Mouse (Mus musculus) lung, postnatal 14 days (tissue): ENCODE data around the gene A130010J15Rik.
A peak's percentile ranks its signal among the peaks of the same experiment; 100 is the strongest.

Source experiments
- DNase-seq: peaks from one replicate; pipeline ENCODE4 v3.0.0; 2021

A130010J15Rik gene

GRCm38 (mm10) chr1:193201383-193201778 is 33.5 kb downstream of the A130010J15Rik start, which contains the start of gene Traf3ip3:
Gene Traf3ip3, minus strand, starts transcription at chr1:193201703.
- DNase-seq = peak; percentile 28

- no peak for DNase-seq
These were observed 36.0 kb downstream of the A130010J15Rik start for GRCm38 (mm10) chr1:193203821-193204220.

- no peak for DNase-seq
These were observed 37.6 kb downstream of the A130010J15Rik start for GRCm38 (mm10) chr1:193205431-193205830.

GRCm38 (mm10) chr1:193207503-193207902 is 39.7 kb downstream of the A130010J15Rik start, which contains the start of gene Lamb3:
Gene Lamb3, plus strand, starts transcription at chr1:193207699.
- DNase-seq = no peak

GRCm38 (mm10) chr1:193208178-193208577 is 40.3 kb downstream of the A130010J15Rik start:
- peak; percentile 66 for DNase-seq

- no peak for DNase-seq
These were observed 43.5 kb downstream of the A130010J15Rik start for GRCm38 (mm10) chr1:193211371-193211770.

GRCm38 (mm10) chr1:193214053-193214452 is 46.2 kb downstream of the A130010J15Rik start:
- peak; percentile 36 for DNase-seq

GRCm38 (mm10) chr1:193216000-193216399 is 48.2 kb downstream of the A130010J15Rik start:
- DNase-seq = no peak

GRCm38 (mm10) chr1:193220408-193220807 is 52.6 kb downstream of the A130010J15Rik start:
- no peak for DNase-seq

- DNase-seq = no peak
These were observed 57.7 kb downstream of the A130010J15Rik start for GRCm38 (mm10) chr1:193225531-193225930.

GRCm38 (mm10) chr1:193226114-193226513 is 58.3 kb downstream of the A130010J15Rik start:
- DNase-seq = no peak

GRCm38 (mm10) chr1:193226724-193227522 is 59.1 kb downstream of the A130010J15Rik start:
- DNase-seq = no peak
